Mouse (Mus musculus) lung, postnatal 10 days (tissue): ENCODE results near the gene Baz1b.
"Not testable (repeated sequence)": the region's sequence is repeated elsewhere in the genome, so short reads cannot be mapped to it uniquely, and the experiment has no call there.

Experiments used
- DNase-seq: peaks from one replicate; pipeline ENCODE4 v3.0.0; 2021

Baz1b gene

GRCm38 (mm10) chr5:135180796-135181195 lies 6.3 kb upstream of the Baz1b start:
- no peak for DNase-seq

GRCm38 (mm10) chr5:135181776-135182175 lies 5.3 kb upstream of the Baz1b start:
- DNase-seq: no peak

GRCm38 (mm10) chr5:135183131-135183861 lies 3.8 kb upstream of the Baz1b start:
- DNase-seq: peak; percentile 70

- no peak for DNase-seq
Measured at GRCm38 (mm10) chr5:135185016-135185415, 2.0 kb upstream of the Baz1b start.

GRCm38 (mm10) chr5:135185596-135185995 lies 1.5 kb upstream of the Baz1b start:
- DNase-seq: peak; percentile 50

GRCm38 (mm10) chr5:135186231-135186620 lies 838 bp upstream of the Baz1b start:
- DNase-seq: no peak

GRCm38 (mm10) chr5:135187349-135188213 lies 517 bp downstream of the Baz1b start:
- peak; percentile 51 for DNase-seq

GRCm38 (mm10) chr5:135188214-135188554 lies 1.1 kb downstream of the Baz1b start:
- DNase-seq: no peak

- no peak for DNase-seq
Measured at GRCm38 (mm10) chr5:135189281-135190022, 2.4 kb downstream of the Baz1b start.

- DNase-seq: peak; percentile 83
Measured at GRCm38 (mm10) chr5:135191620-135192019, 4.6 kb downstream of the Baz1b start.

- no peak for DNase-seq
Measured at GRCm38 (mm10) chr5:135192431-135192830, 5.4 kb downstream of the Baz1b start.

GRCm38 (mm10) chr5:135196367-135196766 lies 9.3 kb downstream of the Baz1b start:
- DNase-seq: no peak

- no peak for DNase-seq
Measured at GRCm38 (mm10) chr5:135202763-135203162, 15.7 kb downstream of the Baz1b start.

GRCm38 (mm10) chr5:135208197-135208596 lies 21.1 kb downstream of the Baz1b start:
- DNase-seq: no peak

- no peak for DNase-seq
Measured at GRCm38 (mm10) chr5:135216871-135217270, 29.8 kb downstream of the Baz1b start.

- no peak for DNase-seq
Measured at GRCm38 (mm10) chr5:135220941-135221340, 33.9 kb downstream of the Baz1b start.

GRCm38 (mm10) chr5:135222066-135222465 lies 35.0 kb downstream of the Baz1b start:
- DNase-seq: no peak

- DNase-seq: no peak
Measured at GRCm38 (mm10) chr5:135224169-135224568, 37.1 kb downstream of the Baz1b start.

GRCm38 (mm10) chr5:135225879-135226278 lies 38.8 kb downstream of the Baz1b start:
- DNase-seq: not testable (repeated sequence)

GRCm38 (mm10) chr5:135230186-135230585 lies 43.1 kb downstream of the Baz1b start:
- no peak for DNase-seq

- no peak for DNase-seq
Measured at GRCm38 (mm10) chr5:135233166-135233920, 46.3 kb downstream of the Baz1b start.

GRCm38 (mm10) chr5:135236571-135236970 lies 49.5 kb downstream of the Baz1b start:
- peak; percentile 69 for DNase-seq

GRCm38 (mm10) chr5:135238832-135239231 lies 51.8 kb downstream of the Baz1b start:
- no peak for DNase-seq
